Mouse (Mus musculus) heart, embryonic 10.5 days (tissue): ENCODE results near the gene Slc9a1. TPM values are rescaled to one million over a fixed set of nuclear protein-coding genes. Genes with fewer than 3 reads are reported as not detected.

Experiments used
- DNase-seq: peaks from one replicate; pipeline ENCODE4 v3.0.0-alpha.2; 2017; ENCODE audit warnings: low spot score
- H3K27ac ChIP-seq: fragments of 300-500 bp; sonication (generic); 2 replicates; pipeline ENCODE4 v1.5.1; 2016; ENCODE audit warnings: mild to moderate bottlenecking
- H3K27me3 ChIP-seq: fragments of 300-500 bp; sonication (generic); 2 replicates; pipeline ENCODE4 v1.6.1; 2016; ENCODE audit warnings: mild to moderate bottlenecking; ENCODE audit not compliant: poor library complexity, insufficient read depth, severe bottlenecking
- H3K36me3 ChIP-seq: fragments of 300-500 bp; sonication (generic); 2 replicates; pipeline ENCODE4 v1.6.1; 2016; ENCODE audit warnings: mild to moderate bottlenecking, moderate library complexity
- H3K4me1 ChIP-seq: fragments of 300-500 bp; sonication (generic); 2 replicates; pipeline ENCODE4 v1.6.1; 2016; ENCODE audit warnings: mild to moderate bottlenecking
- H3K4me3 ChIP-seq: fragments of 300-500 bp; sonication (generic); 2 replicates; pipeline ENCODE4 v1.5.1; 2016; ENCODE audit warnings: mild to moderate bottlenecking, moderate library complexity
- H3K9me3 ChIP-seq: fragments of 300-500 bp; sonication (generic); 2 replicates; pipeline ENCODE4 v1.6.1; 2016; ENCODE audit warnings: mild to moderate bottlenecking, moderate library complexity
- WGBS: fragments of 180-500 bp; shearing (Covaris S2); methylation state at CpG from one replicate; pipeline ENCODE4 v1.1.7; 2016; 5-methylcytosine and 5-hydroxymethylcytosine counted together
- polyA plus RNA-seq: library from polyadenylated mRNA; unstranded; fragments of >200 nt; fragmentation: Nextera tagmentation; extraction: Ambion mirVana; gene quantifications from 2 replicates; pipeline ENCODE4 v1.2.1, GENCODE M21; 2016

Gene Slc9a1
- polyA plus RNA-seq, 1 experiment from 2014 or later = 7.6 TPM

- H3K4me3 ChIP-seq = no peak overlapping the region
- no peak overlapping the region for H3K27ac ChIP-seq
- 85% methylated on average over 11 of the region's 11 CpGs for WGBS
- H3K27me3 ChIP-seq = peaks cover 11% of the 10 kb centered on the region; the same call in 1 of the 2 replicates
- no peaks in the 10 kb centered on the region for H3K9me3 ChIP-seq
- peaks cover 36% of the 10 kb centered on the region for H3K4me1 ChIP-seq
- no peaks in the 10 kb centered on the region for H3K36me3 ChIP-seq
- DNase-seq = no peak
These were observed 66.4 kb downstream of the Slc9a1 start for GRCm38 (mm10) chr4:133435921-133436320.

GRCm38 (mm10) chr4:133439460-133440376 lies 70.2 kb downstream of the Slc9a1 start:
- peaks cover 6% of the 10 kb centered on the region; the same call in 1 of the 2 replicates for H3K27me3 ChIP-seq
- WGBS = 11% methylated on average over 17 of the region's 17 CpGs
- H3K27ac ChIP-seq = peak overlapping the region; percentile 80
- H3K4me3 ChIP-seq = peak overlapping the region; percentile 36
- DNase-seq = peak; percentile 86
- H3K36me3 ChIP-seq = no peaks in the 10 kb centered on the region
- no peaks in the 10 kb centered on the region for H3K9me3 ChIP-seq
- peaks cover 27% of the 10 kb centered on the region for H3K4me1 ChIP-seq

DNA sequence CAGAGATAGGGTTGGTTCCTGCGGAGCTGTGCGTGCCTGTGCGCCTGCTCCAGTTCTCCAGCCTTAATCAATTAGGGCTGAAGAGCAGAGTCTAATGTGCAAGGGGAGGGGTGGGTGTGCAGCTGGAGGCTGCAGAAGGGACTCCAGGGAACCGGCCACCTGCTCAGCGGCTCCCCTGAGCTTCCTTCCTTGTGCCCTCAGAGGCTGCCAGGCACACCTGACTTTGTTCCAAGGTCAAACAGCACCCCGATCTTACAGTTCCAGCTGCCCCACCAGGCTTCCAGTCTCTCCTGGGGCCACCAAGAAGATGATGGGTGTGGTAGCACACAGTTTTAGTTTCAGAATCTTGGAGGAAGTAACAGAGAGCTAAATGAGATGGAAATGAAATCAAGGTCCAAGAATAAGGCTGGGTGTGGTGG lies 70.9 kb downstream of the Slc9a1 start:
- Histone ChIP-seq H3K4me1 (peaks cover 27% of the 10 kb centered on the region), H3K4me3 (peak overlapping the region; percentile 36), H3K36me3 (no peaks in the 10 kb centered on the region), H3K27me3 (peaks cover 6% of the 10 kb centered on the region; the same call in 1 of the 2 replicates), H3K9me3 (no peaks in the 10 kb centered on the region), H3K27ac (peak overlapping the region; percentile 80)
- WGBS = 7% methylated on average over 6 of the region's 6 CpGs
- DNase-seq = no peak

DNA sequence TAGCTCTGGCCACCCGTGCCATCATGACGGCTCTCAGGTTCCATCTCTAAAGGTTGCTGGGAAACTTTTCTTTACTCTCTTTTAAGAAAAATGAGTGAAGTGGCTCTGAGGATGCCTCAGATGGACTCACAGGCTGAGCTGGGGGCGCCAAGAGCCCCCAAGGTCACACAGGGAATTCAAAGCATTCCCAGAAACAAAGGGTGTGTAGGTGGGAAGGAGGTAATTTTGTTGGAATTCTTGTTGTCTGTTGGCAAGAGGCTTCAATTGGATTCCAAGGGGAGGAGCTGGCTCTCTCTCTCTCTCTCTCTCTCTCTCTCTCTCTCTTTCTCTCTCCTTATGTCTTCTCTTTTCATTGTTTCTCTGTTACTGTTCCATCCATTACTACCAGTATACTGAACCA lies 72.7 kb downstream of the Slc9a1 start:
- Histone ChIP-seq H3K9me3 (no peaks in the 10 kb centered on the region), H3K4me3 (no peak overlapping the region), H3K36me3 (no peaks in the 10 kb centered on the region), H3K27ac (no peak overlapping the region), H3K27me3 (peaks cover 15% of the 10 kb centered on the region), H3K4me1 (peaks cover 27% of the 10 kb centered on the region)
- no peak for DNase-seq
- WGBS = 55% methylated on average over 3 of the region's 3 CpGs

DNA sequence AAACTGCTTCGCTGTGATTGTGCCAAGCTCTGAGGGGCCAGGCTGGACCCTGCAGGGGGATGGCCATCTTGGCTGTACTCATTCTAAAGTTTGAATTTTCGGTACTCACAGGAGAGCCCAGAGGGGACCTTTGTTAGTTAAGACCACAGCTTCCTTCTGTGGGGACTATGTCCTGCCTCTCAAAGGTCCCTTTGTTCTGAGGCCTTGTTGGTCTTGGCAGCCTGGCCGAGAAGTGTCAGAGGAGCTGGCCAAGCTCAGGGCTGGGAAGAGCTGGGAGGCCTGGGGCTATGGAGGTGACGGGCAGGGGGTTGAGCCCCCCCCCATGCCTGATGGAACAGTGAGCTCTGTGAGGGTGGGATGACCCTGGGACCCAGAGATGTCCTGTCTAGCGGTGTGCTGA lies 73.6 kb downstream of the Slc9a1 start:
- DNase-seq = no peak

GRCm38 (mm10) chr4:133445727-133446126 lies 76.2 kb downstream of the Slc9a1 start:
- DNase-seq = no peak
- no peak overlapping the region for H3K27ac ChIP-seq
- H3K36me3 ChIP-seq = no peaks in the 10 kb centered on the region
- peaks cover 13% of the 10 kb centered on the region for H3K4me1 ChIP-seq
- peaks cover 32% of the 10 kb centered on the region; the same call in 1 of the 2 replicates for H3K27me3 ChIP-seq
- WGBS = 84% methylated on average over 5 of the region's 5 CpGs
- H3K9me3 ChIP-seq = no peaks in the 10 kb centered on the region
- no peak overlapping the region for H3K4me3 ChIP-seq

More for the DNA sequence above, 73.6 kb downstream of the Slc9a1 start:
- Histone ChIP-seq H3K4me1 (peaks cover 27% of the 10 kb centered on the region), H3K27ac (peak overlapping the region; percentile 52), H3K4me3 (no peak overlapping the region), H3K9me3 (no peaks in the 10 kb centered on the region), H3K36me3 (no peaks in the 10 kb centered on the region), H3K27me3 (peaks cover 24% of the 10 kb centered on the region)
- 58% methylated on average over 5 of the region's 5 CpGs for WGBS

DNA sequence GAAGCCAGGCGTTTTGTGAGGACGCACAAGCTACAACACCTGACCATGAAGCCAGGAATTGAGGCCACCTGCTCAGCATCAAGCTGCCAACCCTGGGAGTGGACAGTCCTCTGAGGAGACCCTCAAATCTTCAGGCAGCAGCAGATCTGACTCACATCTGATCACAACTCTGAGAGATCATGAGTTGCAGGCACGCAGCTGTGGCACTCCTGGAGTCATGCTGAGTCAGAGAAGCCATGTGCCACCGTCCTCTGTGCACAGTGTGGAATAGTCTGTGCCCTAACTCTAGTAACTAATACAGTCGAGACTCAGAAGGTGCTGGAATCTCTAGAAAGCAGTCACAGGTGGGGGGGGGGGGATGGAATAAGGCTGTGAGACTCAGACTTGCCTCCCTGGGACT lies 77.9 kb downstream of the Slc9a1 start:
- H3K4me1 ChIP-seq = peaks cover 13% of the 10 kb centered on the region
- peaks cover 32% of the 10 kb centered on the region; the same call in 1 of the 2 replicates for H3K27me3 ChIP-seq
- H3K9me3 ChIP-seq = no peaks in the 10 kb centered on the region
- DNase-seq = no peak
- 54% methylated on average over 5 of the region's 5 CpGs for WGBS
- no peaks in the 10 kb centered on the region for H3K36me3 ChIP-seq
- H3K27ac ChIP-seq = no peak overlapping the region; the same call in 1 of the 2 replicates
- H3K4me3 ChIP-seq = no peak overlapping the region

- no peaks in the 10 kb centered on the region for H3K36me3 ChIP-seq
- no peak for DNase-seq
- H3K4me3 ChIP-seq = no peak overlapping the region
- WGBS = 79% methylated on average over 11 of the region's 11 CpGs
- H3K9me3 ChIP-seq = no peaks in the 10 kb centered on the region
- peaks cover 32% of the 10 kb centered on the region; the same call in 1 of the 2 replicates for H3K27me3 ChIP-seq
- H3K4me1 ChIP-seq = peaks cover 13% of the 10 kb centered on the region
- no peak overlapping the region for H3K27ac ChIP-seq
These were observed 78.5 kb downstream of the Slc9a1 start for GRCm38 (mm10) chr4:133447967-133448366.

- Histone ChIP-seq H3K9me3 (no peaks in the 10 kb centered on the region), H3K27me3 (peaks cover 32% of the 10 kb centered on the region; the same call in 1 of the 2 replicates), H3K36me3 (no peaks in the 10 kb centered on the region), H3K4me3 (no peak overlapping the region), H3K27ac (no peak overlapping the region), H3K4me1 (peaks cover 13% of the 10 kb centered on the region)
- DNase-seq = no peak
- WGBS = 72% methylated on average over 8 of the region's 8 CpGs
These were observed 79.3 kb downstream of the Slc9a1 start for GRCm38 (mm10) chr4:133448708-133449388.

- Histone ChIP-seq H3K36me3 (no peaks in the 10 kb centered on the region), H3K9me3 (no peaks in the 10 kb centered on the region), H3K27ac (no peak overlapping the region), H3K4me3 (no peak overlapping the region), H3K27me3 (peaks cover 32% of the 10 kb centered on the region; the same call in 1 of the 2 replicates), H3K4me1 (peaks cover 13% of the 10 kb centered on the region)
- DNase-seq = no peak
- WGBS = 18% methylated on average over 13 of the region's 13 CpGs
These were observed 80.2 kb downstream of the Slc9a1 start for GRCm38 (mm10) chr4:133449726-133450125.

- Histone ChIP-seq H3K9me3 (no peaks in the 10 kb centered on the region), H3K4me1 (peaks cover 15% of the 10 kb centered on the region), H3K27ac (no peak overlapping the region), H3K27me3 (peaks cover 29% of the 10 kb centered on the region; the same call in 1 of the 2 replicates), H3K4me3 (no peak overlapping the region), H3K36me3 (no peaks in the 10 kb centered on the region)
- peak; percentile 86 for DNase-seq
- WGBS = 9% methylated on average over 10 of the region's 10 CpGs
These were observed 82.0 kb downstream of the Slc9a1 start for GRCm38 (mm10) chr4:133451536-133451935.

DNA sequence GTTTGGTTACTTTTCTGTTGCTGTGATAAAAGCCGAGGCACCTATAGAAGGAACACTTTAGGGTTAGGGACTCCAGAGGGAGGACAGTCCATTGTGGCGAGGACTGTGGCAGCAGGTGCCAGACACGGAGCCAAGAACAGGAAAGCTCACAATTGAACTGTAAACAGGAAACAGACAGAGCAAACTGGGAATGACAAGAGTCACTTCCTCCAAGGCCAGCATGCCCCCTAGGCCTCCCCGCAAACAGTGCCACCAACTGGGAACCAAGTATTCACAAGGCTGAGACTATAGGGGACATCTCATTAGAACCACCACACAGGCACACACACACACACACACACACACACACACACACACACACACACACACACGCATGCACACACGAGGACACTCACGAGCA lies 82.9 kb downstream of the Slc9a1 start:
- H3K9me3 ChIP-seq = no peaks in the 10 kb centered on the region
- H3K36me3 ChIP-seq = no peaks in the 10 kb centered on the region
- H3K4me3 ChIP-seq = no peak overlapping the region
- peaks cover 20% of the 10 kb centered on the region; the same call in 1 of the 2 replicates for H3K27me3 ChIP-seq
- 71% methylated on average over 7 of the region's 7 CpGs for WGBS
- no peak overlapping the region for H3K27ac ChIP-seq
- DNase-seq = no peak
- H3K4me1 ChIP-seq = peaks cover 20% of the 10 kb centered on the region

- Histone ChIP-seq H3K27ac (no peak overlapping the region), H3K9me3 (no peaks in the 10 kb centered on the region), H3K27me3 (no peaks in the 10 kb centered on the region), H3K36me3 (no peaks in the 10 kb centered on the region), H3K4me3 (no peak overlapping the region), H3K4me1 (peaks cover 34% of the 10 kb centered on the region)
- WGBS = 62% methylated on average over 3 of the region's 3 CpGs
- DNase-seq = no peak
These were observed 88.5 kb downstream of the Slc9a1 start for GRCm38 (mm10) chr4:133458044-133458443.
